Mouse (Mus musculus): Measurements from ENCODE around the gene Pola2.

Gene Pola2

DNA sequence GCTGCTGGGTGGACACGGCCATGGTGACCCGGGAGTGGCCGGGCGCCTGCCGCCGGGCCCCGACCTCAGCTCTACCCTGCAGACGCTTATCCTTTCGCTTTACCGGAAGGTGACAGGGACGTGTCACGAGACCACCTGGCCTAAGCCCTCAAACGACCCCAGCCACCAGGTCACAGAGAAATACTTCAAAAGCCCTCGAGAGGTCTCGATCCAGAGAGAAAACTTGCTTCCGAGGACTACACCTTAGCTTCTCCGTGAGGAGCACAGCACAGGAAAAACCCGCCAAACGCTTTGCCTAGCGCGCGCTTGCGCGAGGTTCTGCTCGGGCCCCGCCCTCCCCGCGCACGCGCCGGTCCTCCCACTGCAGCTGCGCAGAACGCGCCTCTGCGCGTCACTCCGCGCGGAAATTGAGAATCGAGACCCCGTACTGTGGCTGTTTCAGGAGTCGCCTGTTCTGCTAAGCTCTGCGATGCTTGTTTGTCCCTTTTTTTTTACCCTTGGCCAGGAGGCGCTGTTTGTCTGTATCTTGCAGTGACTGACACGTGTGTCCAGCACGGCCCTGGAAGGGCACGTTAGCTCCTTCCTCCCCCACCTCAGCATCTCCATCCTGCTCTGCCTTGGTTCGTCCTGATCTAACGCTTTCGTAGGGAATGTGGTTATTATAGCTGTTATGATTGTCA lies at the start of gene Pola2:
Gene Pola2, minus strand, starts transcription at position 320 of the 680 bp plus-strand sequence.
- DNase-seq (ENCODE audit: low read depth), result no peak

DNA sequence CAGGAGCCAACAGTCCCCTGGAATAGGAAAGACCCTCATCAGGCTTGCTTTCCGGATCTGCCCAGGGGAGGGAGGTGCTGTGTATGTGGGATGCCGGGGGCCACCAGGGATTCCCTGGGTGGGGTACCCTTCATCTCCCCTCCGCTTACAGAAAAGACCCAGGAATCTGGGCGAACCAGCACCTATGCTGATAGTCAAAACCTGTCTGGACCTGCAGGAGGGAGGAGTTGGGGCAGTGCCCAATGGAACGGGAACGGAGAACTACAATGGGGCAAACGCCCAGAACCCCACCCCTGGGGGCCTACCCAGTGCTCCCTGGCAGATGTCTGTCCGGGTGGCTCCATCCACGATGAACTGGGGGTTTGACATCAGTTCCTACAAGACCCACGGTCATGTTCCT lies 49.7 kb upstream of the Pola2 start:
- no peak for DNase-seq (ENCODE audit: low read depth)

DNA sequence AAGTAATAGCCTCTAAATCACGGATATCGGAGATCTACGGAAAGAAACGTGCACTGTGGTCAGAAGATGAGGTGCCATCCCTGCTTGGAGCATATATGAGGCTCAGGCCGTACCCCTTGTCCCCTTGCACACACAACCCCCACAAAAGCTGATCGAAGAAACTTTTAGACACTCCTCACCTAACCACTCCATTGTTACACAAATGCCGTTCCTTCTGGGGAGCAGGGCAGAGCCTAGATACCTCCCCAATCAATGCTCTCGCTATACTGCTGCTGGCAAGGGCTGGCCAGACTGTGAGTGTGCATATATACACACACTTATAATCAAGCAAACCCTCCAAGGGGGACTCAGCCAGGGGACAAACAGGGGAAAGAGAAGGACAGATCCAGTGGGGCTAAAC lies 45.1 kb upstream of the Pola2 start:
- DNase-seq (ENCODE audit: low read depth), result no peak

DNA sequence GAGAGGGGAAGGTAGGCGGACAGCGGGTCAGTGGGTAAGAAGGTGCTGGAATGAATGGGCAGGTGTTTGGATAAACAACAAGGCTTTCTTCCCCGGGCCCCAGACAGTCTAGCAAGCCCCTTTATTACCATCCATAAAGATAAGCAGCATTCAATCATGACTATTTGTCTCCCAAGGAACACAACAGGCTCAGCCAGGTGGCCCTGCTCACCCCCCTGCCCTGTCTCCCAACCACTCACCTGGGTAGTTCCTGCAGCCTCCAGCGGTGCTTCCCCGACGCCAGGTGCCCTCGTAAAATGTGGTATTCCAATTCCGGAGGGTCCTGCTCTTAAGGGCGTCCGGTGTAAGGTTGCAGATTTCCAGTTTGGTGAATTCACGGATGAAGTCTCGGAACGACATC lies 43.0 kb upstream of the Pola2 start:
- no peak for DNase-seq (ENCODE audit: low read depth)

DNA sequence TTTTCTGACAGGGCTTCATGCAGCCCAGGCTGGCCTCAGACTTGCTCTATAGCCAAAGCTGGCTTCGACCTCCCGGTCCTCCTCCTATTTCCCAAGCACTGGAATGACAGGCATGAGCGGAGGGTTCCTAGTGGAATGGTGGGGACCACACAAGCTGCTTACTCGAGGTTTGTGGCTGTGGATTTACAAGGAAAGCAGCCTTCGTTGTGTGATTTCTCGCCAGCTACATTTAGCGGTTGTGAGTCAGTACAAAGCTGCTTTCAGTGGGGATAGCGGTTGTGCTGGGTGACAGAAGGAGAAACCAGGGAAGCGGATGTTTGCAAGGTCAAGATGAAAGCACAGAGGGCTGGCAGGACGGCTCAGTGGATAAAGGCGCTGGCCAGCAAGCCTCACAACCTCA lies 41.5 kb upstream of the Pola2 start:
- DNase-seq (ENCODE audit: low read depth), result no peak

DNA sequence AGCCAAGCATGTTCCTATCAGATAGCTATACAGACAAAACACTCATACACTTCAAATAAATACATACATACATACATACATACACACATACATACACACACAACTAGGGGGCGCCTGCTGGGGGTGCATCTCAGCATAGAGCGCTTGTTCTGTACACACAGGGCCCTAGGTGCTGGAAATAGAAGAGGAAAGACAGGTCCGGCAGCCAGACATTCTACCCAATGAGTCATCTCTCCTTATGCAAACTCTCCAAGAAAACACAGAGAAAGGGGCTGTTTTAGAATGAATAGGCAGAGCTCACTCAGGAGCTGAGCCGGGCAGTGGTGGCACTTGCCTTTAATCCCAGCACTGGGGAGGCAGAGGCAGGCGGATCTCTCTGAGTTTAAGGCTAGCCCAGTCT lies 36.0 kb upstream of the Pola2 start:
- DNase-seq (ENCODE audit: low read depth), result no peak

DNA sequence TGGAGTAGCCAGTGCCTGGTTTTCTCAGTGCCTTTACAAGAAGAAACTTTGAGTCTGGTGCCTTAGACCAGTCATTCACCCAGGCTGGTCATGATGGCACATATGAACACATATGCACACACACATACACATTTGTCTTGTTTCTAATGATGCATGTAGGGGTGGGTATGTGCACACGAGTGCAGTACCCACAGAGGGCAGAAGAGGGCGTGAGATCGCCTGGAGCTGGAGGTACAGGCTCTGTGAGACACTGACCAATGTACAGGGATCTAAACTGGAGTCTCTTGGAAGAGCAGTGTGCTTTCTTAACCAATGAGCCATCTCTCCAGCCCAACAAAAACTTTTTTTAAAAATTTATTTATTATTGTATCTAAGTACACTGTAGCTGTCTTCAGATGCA lies 34.2 kb upstream of the Pola2 start:
- no peak for DNase-seq (ENCODE audit: low read depth)

DNA sequence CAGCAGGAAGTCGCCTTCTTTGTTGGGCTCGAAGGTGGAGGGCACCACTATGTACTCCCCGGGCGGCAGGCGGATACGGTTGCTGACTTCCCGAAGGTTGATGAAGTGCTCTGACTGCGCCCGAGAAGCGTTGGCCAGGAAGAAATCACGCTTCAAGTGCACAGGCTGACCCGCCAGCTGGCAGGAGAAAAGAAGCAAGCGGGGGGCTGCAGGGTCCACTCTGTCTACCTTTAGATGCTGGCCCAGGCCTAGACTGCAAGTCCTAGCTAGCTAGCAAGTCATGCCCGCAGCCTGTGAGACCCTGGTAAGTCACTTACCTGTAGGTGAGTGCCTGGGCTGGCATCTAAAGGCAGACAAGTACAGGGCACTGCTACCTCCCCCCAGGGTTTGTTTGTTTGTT lies 30.7 kb upstream of the Pola2 start:
- no peak for DNase-seq (ENCODE audit: low read depth)

DNA sequence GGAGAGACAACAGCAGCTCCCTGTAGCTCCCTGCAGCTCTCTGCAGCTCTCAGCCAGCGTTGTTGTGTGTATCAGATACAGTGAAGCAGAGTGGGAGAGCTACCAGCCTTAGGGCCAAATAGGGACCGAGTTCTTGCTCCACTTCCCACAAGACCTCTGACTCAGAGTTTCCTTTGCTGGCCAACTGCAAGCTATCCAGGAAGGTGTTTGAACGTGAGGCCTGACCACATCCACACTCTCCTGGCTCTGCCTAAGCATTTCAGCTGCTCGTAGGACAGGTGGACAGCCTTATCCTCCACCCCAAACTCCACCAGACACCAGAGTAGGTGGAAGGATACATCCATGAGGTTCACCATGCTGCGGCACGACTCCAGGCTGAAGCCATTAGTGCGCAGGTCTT lies 28.0 kb upstream of the Pola2 start:
- peak; percentile 72 for DNase-seq (ENCODE audit: low read depth)

DNA sequence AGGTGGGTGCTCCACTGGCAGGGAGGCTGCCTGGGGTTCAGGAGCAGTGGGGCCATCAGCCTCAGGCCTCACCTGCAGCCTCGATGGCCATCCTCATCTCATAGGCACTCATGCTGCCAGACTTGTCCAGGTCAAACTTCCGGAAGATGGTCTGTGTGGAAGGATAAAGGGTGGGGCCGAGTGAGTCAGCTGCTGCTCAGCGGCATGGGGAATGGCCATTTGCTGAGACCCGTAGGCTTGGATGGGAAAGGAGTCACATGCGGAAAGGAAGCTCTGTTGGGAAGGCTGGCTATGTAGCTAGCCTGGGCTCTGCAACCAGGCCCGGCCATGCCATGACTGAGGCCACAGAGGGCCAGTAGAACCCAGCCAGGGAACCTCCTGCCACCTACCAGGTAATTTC lies 27.5 kb upstream of the Pola2 start:
- DNase-seq (ENCODE audit: low read depth), result no peak

DNA sequence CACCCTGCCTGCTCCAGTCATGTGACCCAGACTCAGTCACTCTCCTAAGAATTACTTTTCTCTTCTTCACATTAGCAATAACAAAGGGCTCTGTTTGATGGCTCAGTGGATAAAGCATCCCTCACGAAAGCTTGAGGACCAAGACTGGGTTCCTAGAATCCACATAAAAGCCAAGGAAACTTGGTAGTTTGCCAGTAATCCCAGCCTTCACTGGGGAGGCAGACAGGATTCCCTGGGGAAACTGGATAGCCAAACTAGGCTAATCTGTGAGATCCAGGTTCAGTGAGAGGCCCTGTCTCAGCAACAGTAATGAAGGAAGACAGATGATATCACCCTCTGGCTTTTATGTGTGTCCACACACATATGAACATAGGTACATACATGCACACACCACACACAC lies 26.9 kb upstream of the Pola2 start:
- DNase-seq (ENCODE audit: low read depth), result no peak

DNA sequence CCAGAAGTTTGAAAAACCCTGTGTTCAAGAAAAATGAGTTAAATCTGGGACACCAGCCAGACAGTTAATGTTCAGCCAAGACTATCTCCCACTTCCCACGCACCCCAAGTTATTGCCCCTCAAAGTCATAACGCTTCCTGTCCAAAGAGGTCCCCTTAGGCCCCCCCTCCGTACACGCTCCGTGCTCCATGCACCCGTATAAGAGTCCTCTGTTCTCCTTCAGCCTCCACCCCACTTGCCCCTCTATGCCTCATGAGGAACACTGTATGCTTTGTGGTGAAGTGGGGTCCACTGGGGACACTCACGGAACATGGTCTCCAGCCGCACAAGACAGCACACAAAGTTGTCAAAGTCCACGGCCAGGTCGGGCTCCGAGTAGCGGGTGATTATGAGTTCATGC lies 26.0 kb upstream of the Pola2 start:
- DNase-seq (ENCODE audit: low read depth), result no peak

DNA sequence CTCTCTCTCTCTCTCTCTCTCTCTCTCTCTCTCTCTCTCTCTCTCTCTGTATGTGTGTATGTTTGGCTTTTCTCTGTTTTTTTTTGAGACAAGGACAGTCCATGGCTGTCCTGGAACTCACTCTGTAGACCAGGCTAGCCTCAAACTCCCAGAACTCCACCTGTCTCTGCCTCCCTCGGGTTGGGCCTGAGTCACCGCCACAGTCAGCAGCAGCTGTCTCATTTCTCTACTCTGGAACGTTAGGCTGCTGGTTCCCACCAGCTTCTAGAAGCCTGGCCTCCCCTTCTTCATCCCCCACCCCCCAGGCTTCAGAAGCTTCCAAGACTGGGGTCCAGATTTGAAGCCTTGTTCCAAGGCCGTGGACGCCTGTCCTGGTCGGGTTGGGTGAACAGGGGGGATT lies 25.6 kb upstream of the Pola2 start:
- DNase-seq (ENCODE audit: low read depth), result no peak

DNA sequence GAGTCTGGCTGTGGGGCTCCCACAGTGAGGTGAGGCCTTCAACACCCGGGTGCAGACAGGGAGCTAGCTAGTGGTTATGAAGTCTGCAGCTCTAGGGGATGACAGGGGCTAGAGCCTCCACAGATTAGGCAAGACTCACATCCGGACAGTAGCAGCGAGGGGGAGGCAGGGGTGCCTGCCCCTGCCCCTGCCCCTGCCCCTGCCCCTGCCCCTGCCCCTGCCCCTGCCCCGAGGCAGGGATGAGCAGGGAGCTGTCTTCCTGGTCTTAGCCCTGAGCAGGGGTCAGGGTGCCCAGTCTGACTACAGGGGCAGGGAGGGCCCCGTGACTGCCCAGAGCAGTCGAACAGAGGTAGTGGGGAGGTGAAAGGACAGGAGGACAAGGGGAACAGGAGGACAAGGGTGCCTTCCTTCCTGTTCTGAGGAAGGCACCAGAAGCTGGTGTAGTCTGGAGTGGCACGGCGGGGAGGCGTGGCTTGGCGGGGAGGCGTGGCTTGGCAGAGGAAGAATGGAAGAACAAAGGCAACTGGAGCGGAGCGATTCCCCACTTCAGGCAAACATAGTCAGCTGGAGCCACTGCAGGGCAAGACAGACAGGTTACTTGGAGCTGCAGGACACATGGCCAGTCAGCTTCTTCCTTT lies 24.9 kb upstream of the Pola2 start:
- no peak for DNase-seq (ENCODE audit: low read depth)

DNA sequence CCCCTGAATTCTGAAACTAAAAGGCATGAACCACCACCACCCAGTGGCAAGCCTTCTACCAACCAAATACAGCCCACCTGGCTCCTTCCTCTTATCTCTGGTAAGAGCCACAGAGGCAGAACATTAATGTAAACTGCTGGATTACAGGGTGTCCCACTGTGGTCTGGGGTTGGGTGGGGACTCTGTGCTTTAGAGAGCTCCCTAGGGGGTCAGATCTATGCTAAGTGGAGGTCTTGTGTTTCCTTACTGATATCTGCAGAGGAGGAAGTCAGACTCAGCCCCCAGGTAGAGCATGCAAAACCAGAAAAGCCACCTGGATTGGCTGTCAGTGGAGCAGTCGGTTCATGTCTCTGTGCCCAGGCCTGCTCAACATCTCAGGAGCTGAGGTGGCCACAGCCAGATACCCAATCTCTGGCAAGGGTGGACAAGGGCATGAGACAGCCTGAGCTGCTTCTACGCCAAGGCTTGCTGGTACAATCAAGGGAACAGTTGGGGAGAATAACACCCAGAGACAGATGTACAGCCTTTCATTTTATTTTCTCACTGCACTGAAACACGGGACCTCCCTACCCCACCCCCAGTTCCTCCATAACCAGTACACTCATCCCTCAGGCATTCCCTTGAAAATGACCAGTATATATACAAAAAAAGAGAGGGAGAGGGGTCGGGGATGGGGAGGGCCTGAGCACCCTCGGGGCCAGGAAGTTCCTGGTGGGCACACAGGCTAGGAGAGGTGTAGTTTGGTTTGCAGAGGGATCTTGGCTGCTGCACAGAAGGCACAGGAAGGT lies 24.2 kb upstream of the Pola2 start:
- no peak for DNase-seq (ENCODE audit: low read depth)

DNA sequence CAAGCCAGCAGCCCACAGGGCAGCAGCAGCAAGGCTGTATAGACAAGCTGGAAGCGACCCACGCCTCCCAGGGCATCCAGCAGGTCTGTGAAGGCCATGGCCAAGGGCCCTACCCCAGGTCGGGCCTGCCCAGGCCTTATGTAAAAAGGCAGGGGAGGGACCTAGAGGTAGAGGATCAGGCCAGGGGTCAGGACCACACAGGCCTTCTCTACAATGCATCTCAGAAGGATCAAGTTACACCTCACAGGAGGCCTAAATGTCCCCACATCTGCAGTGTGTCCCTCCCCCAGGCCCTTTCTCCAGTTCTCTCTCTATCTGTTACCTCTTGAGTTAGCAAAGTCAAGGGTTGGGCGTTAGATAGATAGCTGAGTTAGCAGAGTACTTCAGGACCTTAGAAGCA lies 22.0 kb upstream of the Pola2 start, which contains the start of gene Slc22a20:
Gene Slc22a20, minus strand, starts transcription at position 101 of the 400 bp plus-strand sequence.
- no peak for DNase-seq (ENCODE audit: low read depth)

DNA sequence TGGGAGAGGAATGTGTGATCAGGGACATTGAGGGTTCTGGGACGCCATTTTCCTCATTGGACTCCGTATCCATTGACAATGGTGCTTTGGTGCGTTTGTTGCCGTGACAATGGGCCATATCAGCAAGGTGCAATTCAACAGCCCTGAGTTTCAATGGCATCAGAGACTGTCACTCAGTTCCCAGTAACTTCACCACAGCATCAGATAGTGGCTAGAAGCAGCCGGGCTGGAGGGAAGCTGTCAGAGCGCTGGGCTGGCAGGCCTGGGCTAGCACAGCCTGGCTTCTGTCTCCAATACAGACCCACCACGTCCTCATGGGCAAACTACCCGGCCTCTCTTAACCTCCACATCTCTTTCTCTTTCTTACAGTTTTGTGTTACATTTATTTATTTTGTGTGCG lies 16.5 kb upstream of the Pola2 start:
- no peak for DNase-seq (ENCODE audit: low read depth)

DNA sequence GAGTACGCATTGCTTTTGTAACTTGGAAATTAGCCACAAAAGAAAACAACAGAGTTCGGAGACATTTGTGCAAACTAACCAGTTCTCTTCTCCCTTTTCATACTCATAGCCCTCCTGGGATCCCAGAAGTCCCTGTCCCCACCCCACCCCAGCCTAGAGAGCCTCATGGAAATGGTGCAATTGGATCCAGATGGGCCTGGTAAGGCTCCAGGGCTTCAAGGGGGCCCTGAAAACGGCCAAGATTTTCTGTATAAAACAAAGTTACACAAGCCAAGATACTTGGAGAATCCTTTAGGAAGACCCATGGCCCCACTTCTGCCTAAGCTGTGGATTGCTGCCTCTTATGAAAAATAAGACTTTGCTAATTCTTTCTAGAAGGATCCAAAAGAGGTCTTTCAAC lies 13.7 kb upstream of the Pola2 start:
- DNase-seq (ENCODE audit: low read depth), result no peak

DNA sequence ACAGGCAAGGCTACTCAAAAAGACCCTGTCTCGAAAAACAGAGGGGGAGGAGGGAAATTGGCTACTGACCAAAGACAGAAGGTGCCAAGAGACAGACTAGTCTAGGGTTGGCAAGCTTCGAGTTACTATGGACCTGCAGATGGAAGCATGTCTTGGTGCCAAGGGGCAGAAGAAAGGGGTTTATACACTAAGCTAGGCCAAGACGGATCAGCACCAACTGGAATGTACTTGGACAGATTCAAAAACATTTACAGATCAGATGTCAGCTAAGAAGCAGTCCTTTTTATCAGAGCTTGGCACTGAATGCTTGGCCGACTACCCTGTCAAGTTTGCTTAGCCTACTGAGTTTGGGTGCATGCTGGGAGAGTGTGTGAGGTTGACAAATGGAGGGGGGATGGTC lies 11.7 kb upstream of the Pola2 start:
- DNase-seq (ENCODE audit: low read depth), result no peak

DNA sequence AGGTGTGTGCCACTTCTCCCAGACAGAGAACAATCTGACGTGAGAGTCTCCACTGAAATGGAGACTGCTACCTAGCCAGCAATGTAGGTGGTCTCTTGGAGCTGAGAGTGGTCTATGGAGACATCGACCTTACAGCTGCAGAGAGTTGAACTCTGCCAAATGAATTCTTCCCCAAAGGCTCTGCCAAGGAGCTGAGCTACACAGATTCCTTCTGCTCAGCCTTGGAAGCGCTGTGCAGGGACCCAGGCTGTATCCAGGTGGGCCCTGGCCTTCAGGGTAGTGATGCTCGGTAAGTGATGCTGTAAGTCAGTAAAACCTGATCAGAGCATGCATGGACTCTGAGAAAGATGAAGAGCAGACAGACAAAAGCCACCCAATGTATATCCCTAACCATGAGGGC lies 11.1 kb upstream of the Pola2 start:
- DNase-seq (ENCODE audit: low read depth), result no peak

DNA sequence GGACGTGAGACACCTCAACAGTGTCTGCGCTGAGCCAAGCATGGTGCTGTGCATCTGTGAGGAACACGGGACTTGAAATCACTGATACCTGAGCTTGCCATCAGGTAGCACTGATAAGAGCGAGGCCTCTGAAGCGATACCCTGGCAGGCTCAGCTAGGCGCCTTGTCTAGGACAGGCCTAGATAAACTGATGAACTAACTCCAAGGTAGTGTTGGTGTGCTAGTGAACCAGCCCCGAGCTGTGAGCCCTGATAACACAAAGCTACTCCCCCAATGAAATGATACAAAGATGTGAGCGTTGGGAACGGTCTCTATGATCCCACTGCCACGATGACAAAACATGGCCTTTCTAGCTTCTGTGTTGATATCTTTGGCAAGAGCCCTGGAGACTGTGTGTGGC lies 3.7 kb upstream of the Pola2 start:
- DNase-seq (ENCODE audit: low read depth), result no peak

DNA sequence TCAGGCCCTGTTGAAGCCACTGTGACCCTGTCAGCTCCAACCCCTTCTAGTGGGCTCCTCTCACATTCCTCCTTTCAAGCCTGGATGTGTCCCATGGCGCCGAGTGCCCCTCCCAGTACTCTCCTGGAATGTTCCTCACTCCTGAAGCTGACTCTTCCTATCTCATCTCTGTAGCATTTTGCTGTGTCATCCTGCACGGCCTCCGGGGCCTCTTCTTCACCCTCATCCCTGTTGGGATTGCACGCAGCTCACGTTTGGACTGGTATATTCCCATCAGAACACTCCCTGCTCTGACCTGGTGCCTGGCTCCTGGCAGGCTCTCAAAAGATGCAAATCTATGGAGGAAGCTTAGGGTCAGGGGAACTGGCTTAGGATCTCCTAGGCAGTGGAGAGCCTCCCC lies 2.8 kb upstream of the Pola2 start:
- DNase-seq (ENCODE audit: low read depth), result no peak

DNA sequence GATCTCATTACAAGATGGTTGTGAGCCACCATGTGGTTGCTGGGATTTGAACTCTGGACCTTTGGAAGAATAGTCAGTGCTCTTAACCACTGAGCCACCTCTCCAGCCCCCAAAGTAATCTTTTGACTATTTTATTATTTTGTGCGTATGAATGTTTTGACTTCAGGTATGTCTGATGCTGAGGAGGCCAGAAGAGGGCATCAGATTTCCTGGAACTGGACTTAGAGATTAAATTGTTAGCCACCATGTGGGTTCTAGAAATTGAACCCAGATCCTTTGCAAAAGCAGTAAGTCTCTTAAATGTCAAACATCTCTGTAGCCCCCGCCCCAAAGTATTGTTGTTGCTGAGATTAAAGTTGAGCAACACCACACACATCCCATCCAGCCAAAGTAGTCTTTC lies 1.9 kb upstream of the Pola2 start:
- DNase-seq (ENCODE audit: low read depth), result no peak
